Mouse (Mus musculus) ES-E14 (cell line): ENCODE results near the gene 2410015M20Rik.

ENCODE experiments used
- CHD2 ChIP-seq: IDR thresholded peaks from 2 replicates; pipeline ENCODE4 v1.6.1; 2014; ENCODE audit warnings: mild to moderate bottlenecking, low read depth, low read length, inconsistent platforms
- HCFC1 ChIP-seq: IDR thresholded peaks from 2 replicates; pipeline ENCODE4 v1.6.1; 2012; ENCODE audit warnings: low read length, inconsistent platforms, borderline replicate concordance; ENCODE audit not compliant: insufficient read depth
- MAFK ChIP-seq: IDR thresholded peaks from 2 replicates; pipeline ENCODE4 v1.6.1; 2014; ENCODE audit warnings: mild to moderate bottlenecking, low read depth, low read length, inconsistent platforms; ENCODE audit not compliant: insufficient read depth
- ZC3H11A ChIP-seq: IDR thresholded peaks from 2 replicates; pipeline ENCODE4 v1.6.1; 2012; ENCODE audit warnings: low read depth, mild to moderate bottlenecking, inconsistent platforms, low read length, borderline replicate concordance
- ZNF384 ChIP-seq: IDR thresholded peaks from 2 replicates; pipeline ENCODE4 v1.6.1; 2012; ENCODE audit warnings: low read depth, low read length, inconsistent platforms

GRCm38 (mm10) chr17:56572939-56573338 lies 36.6 kb downstream of the 2410015M20Rik start:
- no peak for TF ChIP-seq CHD2
- no peak for TF ChIP-seq MAFK
- TF ChIP-seq HCFC1, result no peak
- TF ChIP-seq ZC3H11A, result no peak
- no peak for TF ChIP-seq ZNF384
